Mouse (Mus musculus) MEL (cell line): ENCODE data around the gene Pde4dip. TPM values are rescaled to one million over a fixed set of nuclear protein-coding genes. Genes with fewer than 3 reads are reported as not detected.

Experiments used
- DNase-seq: peaks from one replicate; pipeline ENCODE4 v3.0.0; 2011; ENCODE audit warnings: low read depth, low spot score
- H3K27ac ChIP-seq: 2 replicates; pipeline ENCODE4 v1.5.1; 2012; ENCODE audit warnings: low read depth, mild to moderate bottlenecking, control low read depth, low read length, moderate library complexity; ENCODE audit not compliant: control insufficient read depth
- H3K27me3 ChIP-seq, 2 experiments: fragments of 150-350 bp in 1 of 2; sonication (generic) in 1 of 2; 2 replicates each; pipeline ENCODE4 v1.6.1; 2012; ENCODE audit warnings: low read length in 2 of 2, mild to moderate bottlenecking in 2 of 2, improper control_type of control experiment in 1 of 2, moderate library complexity in 1 of 2; ENCODE audit not compliant: insufficient read depth in 2 of 2, control insufficient read depth in 1 of 2
- H3K36me3 ChIP-seq, 2 experiments: 2 replicates each; pipeline ENCODE4 v1.6.1; 2012 to 2014; ENCODE audit warnings: low read length in 2 of 2, improper control_type of control experiment in 1 of 2, inconsistent platforms in 1 of 2, mild to moderate bottlenecking in 1 of 2; ENCODE audit not compliant: insufficient read depth in 2 of 2, control insufficient read depth in 1 of 2
- H3K4me1 ChIP-seq, 2 experiments: fragments of 150-350 bp in 1 of 2; sonication (generic) in 1 of 2; 2 replicates each; pipeline ENCODE4 v1.6.1; 2012; ENCODE audit warnings: low read length in 2 of 2, improper control_type of control experiment in 1 of 2, mild to moderate bottlenecking in 1 of 2; ENCODE audit not compliant: insufficient read depth in 2 of 2, control insufficient read depth in 1 of 2
- H3K4me3 ChIP-seq, 2 experiments: fragments of 150-350 bp in 1 of 2; sonication (generic) in 1 of 2; 2 replicates each; pipeline ENCODE4 v1.5.1; 2012; ENCODE audit warnings: low read depth in 2 of 2, low read length in 2 of 2, mild to moderate bottlenecking in 2 of 2, moderate library complexity in 2 of 2, control low read depth in 1 of 2, improper control_type of control experiment in 1 of 2; ENCODE audit not compliant: control insufficient read depth in 1 of 2, insufficient read depth in 1 of 2
- H3K79me2 ChIP-seq: 2 replicates; pipeline ENCODE4 v1.6.1; 2012; ENCODE audit warnings: mild to moderate bottlenecking, low read length, moderate library complexity; ENCODE audit not compliant: control insufficient read depth, poor library complexity, insufficient read depth
- H3K9ac ChIP-seq: 2 replicates; pipeline ENCODE4 v1.6.1; 2012; ENCODE audit warnings: low read depth, mild to moderate bottlenecking, control low read depth, low read length, moderate library complexity; ENCODE audit not compliant: control insufficient read depth, poor library complexity, severe bottlenecking
- H3K9me3 ChIP-seq: fragments of 150-350 bp; sonication (generic); replicated peaks from 2 replicates; pipeline ENCODE4 v1.6.1; 2012; ENCODE audit warnings: mild to moderate bottlenecking, low read length, improper control_type of control experiment, moderate library complexity; ENCODE audit not compliant: insufficient read depth
- CHD2 ChIP-seq: IDR thresholded peaks from 2 replicates; pipeline ENCODE4 v1.6.1; 2011; ENCODE audit warnings: low read length, improper control_type of control experiment
- CTCF ChIP-seq, 3 experiments: IDR thresholded peaks in 2 of 3; conservative IDR thresholded peaks in 1 of 3; 2 replicates each; pipeline ENCODE4 v1.5.1; 2011 to 2012; ENCODE audit warnings: low read length in 3 of 3, low read depth in 2 of 3, mild to moderate bottlenecking in 2 of 3, improper control_type of control experiment in 1 of 3, inconsistent platforms in 1 of 3, mixed read lengths in 1 of 3, moderate library complexity in 1 of 3; ENCODE audit not compliant: control insufficient read depth in 1 of 3, insufficient read depth in 1 of 3, poor library complexity in 1 of 3, severe bottlenecking in 1 of 3
- E2F4 ChIP-seq: IDR thresholded peaks from 2 replicates; pipeline ENCODE4 v1.6.1; 2011; ENCODE audit warnings: low read depth, low read length, improper control_type of control experiment, borderline replicate concordance
- ELF1 ChIP-seq: IDR thresholded peaks from 2 replicates; pipeline ENCODE4 v1.6.1; 2014; ENCODE audit warnings: low read depth, mild to moderate bottlenecking, inconsistent platforms, low read length, improper control_type of control experiment, moderate library complexity
- GATA1 ChIP-seq: IDR thresholded peaks from 2 replicates; pipeline ENCODE4 v1.6.1; 2011; ENCODE audit warnings: low read depth, low read length, improper control_type of control experiment
- HCFC1 ChIP-seq: IDR thresholded peaks from 2 replicates; pipeline ENCODE4 v1.6.1; 2012; ENCODE audit warnings: low read depth, mild to moderate bottlenecking, inconsistent platforms, low read length, improper control_type of control experiment, moderate library complexity
- MAX ChIP-seq: IDR thresholded peaks from 2 replicates; pipeline ENCODE4 v1.6.1; 2011; ENCODE audit warnings: low read length, improper control_type of control experiment
- MXI1 ChIP-seq: IDR thresholded peaks from 2 replicates; pipeline ENCODE4 v1.6.1; 2011; ENCODE audit warnings: mild to moderate bottlenecking, low read depth, low read length, improper control_type of control experiment
- NELFE ChIP-seq: IDR thresholded peaks from 2 replicates; pipeline ENCODE4 v1.6.1; 2011; ENCODE audit warnings: low read depth, low read length, improper control_type of control experiment
- POLR2A ChIP-seq, 2 experiments: IDR thresholded peaks; 2 replicates each; pipeline ENCODE4 v1.6.1; 2011 to 2012; ENCODE audit warnings: low read length in 2 of 2, mild to moderate bottlenecking in 2 of 2, control low read depth in 1 of 2, improper control_type of control experiment in 1 of 2, low read depth in 1 of 2, moderate library complexity in 1 of 2; ENCODE audit not compliant: control insufficient read depth in 1 of 2, insufficient read depth in 1 of 2, poor library complexity in 1 of 2
- POLR2AphosphoS2 ChIP-seq: IDR thresholded peaks from 2 replicates; pipeline ENCODE4 v1.6.1; 2011; ENCODE audit warnings: low read length, improper control_type of control experiment
- RAD21 ChIP-seq: IDR thresholded peaks from 2 replicates; pipeline ENCODE4 v1.6.1; 2011; ENCODE audit warnings: mild to moderate bottlenecking, low read depth, low read length, improper control_type of control experiment
- RCOR1 ChIP-seq: IDR thresholded peaks from 2 replicates; pipeline ENCODE4 v1.6.1; 2012; ENCODE audit warnings: low read depth, mild to moderate bottlenecking, inconsistent platforms, low read length, improper control_type of control experiment
- SIN3A ChIP-seq: IDR thresholded peaks from 2 replicates; pipeline ENCODE4 v1.6.1; 2012; ENCODE audit warnings: low read length, improper control_type of control experiment, inconsistent platforms
- TBP ChIP-seq: IDR thresholded peaks from 2 replicates; pipeline ENCODE4 v1.8.0; 2011; ENCODE audit warnings: low read depth, low read length, improper control_type of control experiment
- TCF12 ChIP-seq: IDR thresholded peaks from 2 replicates; pipeline ENCODE4 v1.6.1; 2014; ENCODE audit warnings: low read depth, mild to moderate bottlenecking, inconsistent platforms, low read length, improper control_type of control experiment, moderate library complexity
- UBTF ChIP-seq: IDR thresholded peaks from 2 replicates; pipeline ENCODE4 v1.6.1; 2012; ENCODE audit warnings: low read depth, mild to moderate bottlenecking, inconsistent platforms, low read length, improper control_type of control experiment, moderate library complexity, borderline replicate concordance; ENCODE audit not compliant: insufficient read depth
- ZKSCAN1 ChIP-seq: IDR thresholded peaks from 2 replicates; pipeline ENCODE4 v1.6.1; 2012; ENCODE audit warnings: low read depth, mild to moderate bottlenecking, inconsistent platforms, low read length, improper control_type of control experiment, moderate library complexity
- ZNF384 ChIP-seq: IDR thresholded peaks from 2 replicates; pipeline ENCODE4 v1.6.1; 2012; ENCODE audit warnings: low read depth, mild to moderate bottlenecking, inconsistent platforms, low read length, improper control_type of control experiment
- polyA plus RNA-seq, 2 experiments: library from polyadenylated mRNA; stranded (reverse) in 1 of 2; unstranded in 1 of 2; fragments of >175 nt in 1 of 2; fragments of >200 nt in 1 of 2; gene quantifications; 2 replicates each; pipeline versions ENCODE4 v1.2.1 to v1.2.4; 2012; ENCODE audit warnings: low replicate concordance in 2 of 2, low read depth in 1 of 2; ENCODE audit not compliant: insufficient read length in 2 of 2, insufficient read depth in 1 of 2, missing spikeins in 1 of 2
- total RNA-seq: library from RNA; depleted of rRNA; stranded (reverse); fragments of 300-350 nt; gene quantifications from 2 replicates; pipeline ENCODE4 v1.2.3, GENCODE M21; 2012

The Pde4dip gene
- total and polyA plus RNA-seq, 3 experiments, result 47.6 to 52.4 TPM; not detected in 1

- TF ChIP-seq CTCF (IDR thresholded peaks at IDR 0.05 in 2 of 3, conservative IDR thresholded peaks at IDR 0.05 in 1 of 3; ENCODE audit: control insufficient read depth in 1 of 3, insufficient read depth in 1 of 3, low read depth in 2 of 3, low read length in 3 of 3, poor library complexity in 1 of 3, severe bottlenecking in 1 of 3) (no peak), ZKSCAN1 (no peak), HCFC1 (no peak), POLR2AphosphoS2 (no peak), GATA1 (no peak), POLR2A (IDR thresholded peaks at IDR 0.05; ENCODE audit: control insufficient read depth in 1 of 2, insufficient read depth in 1 of 2, low read depth in 1 of 2, low read length in 2 of 2, poor library complexity in 1 of 2) (no peak), MXI1 (peak; percentile 48; the same call in 1 of the 2 replicates), CHD2 (no peak), TCF12 (no peak), RAD21 (no peak), TBP (no peak), UBTF (no peak), E2F4 (no peak), ZNF384 (peak; percentile 28; the same call in 1 of the 2 replicates), MAX (0 out of 2 replicates have a peak, but pooled peaks have one; percentile 23)
- H3K27ac ChIP-seq, result peak overlapping the region; percentile 87
- peak overlapping the region; percentile 52 to 75 for H3K4me3 ChIP-seq
- H3K9me3 ChIP-seq, result no peaks in the 10 kb centered on the region
- H3K36me3 ChIP-seq, result peaks cover 0 to 32% of the 10 kb centered on the region in 2 experiments; a peak in 2 of 4 replicates
- no peaks in the 10 kb centered on the region for H3K27me3 ChIP-seq
- H3K79me2 ChIP-seq, result peaks cover 2% of the 10 kb centered on the region; the same call in 1 of the 2 replicates
- peak overlapping the region; percentile 76 for H3K9ac ChIP-seq
- DNase-seq, result peak; percentile 75
- H3K4me1 ChIP-seq, result peaks cover 20 to 53% of the 10 kb centered on the region in 2 experiments
These were observed 45.3 kb upstream of the Pde4dip start for GRCm38 (mm10) chr3:97933811-97934210.

DNA sequence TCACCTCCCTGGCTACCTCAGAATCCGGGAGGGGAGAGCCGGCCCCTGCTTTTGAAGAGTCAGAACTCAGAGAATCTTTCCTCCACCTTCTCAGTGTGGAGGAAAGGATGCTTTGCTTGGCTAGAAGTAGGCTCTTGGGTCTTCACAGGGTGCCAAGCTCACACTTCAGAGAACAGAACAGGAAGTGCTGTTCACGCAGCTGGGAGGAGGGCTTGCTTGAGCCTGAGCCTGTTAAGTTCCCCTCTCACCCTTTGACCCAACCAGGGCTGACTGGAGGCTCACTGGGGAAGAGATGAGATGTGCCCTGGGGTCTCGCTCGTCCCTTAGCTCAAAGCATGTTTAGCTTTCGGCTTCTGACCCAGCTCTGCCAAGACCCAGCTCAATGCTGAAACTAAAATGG, 44.7 kb upstream of the Pde4dip start:
- TF ChIP-seq ZKSCAN1 (no peak), POLR2AphosphoS2 (peak; percentile 44; the same call in 1 of the 2 replicates), RCOR1 (no peak), RAD21 (no peak), TBP (peak; percentile 73), SIN3A (0 out of 2 replicates have a peak, but pooled peaks have one; percentile 26), MAX (0 out of 2 replicates have a peak, but pooled peaks have one; percentile 0), ELF1 (peak; percentile 79), POLR2A (IDR thresholded peaks at IDR 0.05; ENCODE audit: control insufficient read depth in 1 of 2, insufficient read depth in 1 of 2, low read depth in 1 of 2, low read length in 2 of 2, poor library complexity in 1 of 2) (peak in 1 of 2 experiments; percentile 53; a peak in 1 of 4 replicates), NELFE (no peak; the same call in 1 of the 2 replicates)
- DNase-seq, result peak; percentile 90
- H3K4me3 ChIP-seq, result peak overlapping the region; percentile 72 to 75
- H3K36me3 ChIP-seq, result peaks cover 0 to 27% of the 10 kb centered on the region in 2 experiments; a peak in 2 of 4 replicates
- H3K9ac ChIP-seq, result peak overlapping the region; percentile 76
- peaks cover 2% of the 10 kb centered on the region; the same call in 1 of the 2 replicates for H3K79me2 ChIP-seq
- H3K27ac ChIP-seq, result peak overlapping the region; percentile 87
- H3K4me1 ChIP-seq, result peaks cover 17 to 48% of the 10 kb centered on the region in 2 experiments
- no peaks in the 10 kb centered on the region for H3K27me3 ChIP-seq
- H3K9me3 ChIP-seq, result no peaks in the 10 kb centered on the region
